Mouse (Mus musculus): ENCODE results near the gene Ric3.

DNA sequence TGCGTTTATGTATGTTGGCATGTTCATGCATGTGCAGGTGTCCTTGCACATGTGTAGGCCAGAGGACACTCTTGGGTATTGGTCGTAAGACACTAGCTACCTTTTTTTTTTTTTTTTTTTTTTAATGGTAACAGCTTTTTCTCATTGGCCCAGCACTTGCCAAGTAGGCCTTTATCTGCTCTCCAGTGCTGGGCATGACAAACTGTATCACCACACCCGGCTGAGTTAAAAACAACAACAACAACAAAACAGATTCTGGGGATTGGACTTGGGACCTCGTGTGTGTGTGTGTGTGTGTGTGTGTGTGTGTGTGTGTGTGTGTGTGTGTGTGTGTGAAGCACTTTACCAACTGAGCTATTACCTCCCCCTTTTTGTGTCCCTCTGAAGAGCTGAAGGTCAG, 13.5 kb upstream of the Ric3 start:
- TF ChIP-seq EP300 (IDR thresholded peaks at IDR 0.05; ENCODE audit: low read depth) (no peak), CTCF (IDR thresholded peaks at IDR 0.05; ENCODE audit: low read depth) (no peak)

Data from liver, embryonic 14.5 days (tissue).